Mouse (Mus musculus) heart, postnatal 25 days (tissue): ENCODE data around the gene Btbd8. TPM values are rescaled to one million over a fixed set of nuclear protein-coding genes. Genes with fewer than 3 reads are reported as not detected.

Source experiments
- DNase-seq: peaks from one replicate; pipeline ENCODE4 v3.0.0; 2022; ENCODE audit warnings: low spot score
- intact Hi-C: fragments of 180-260 bp; cut with DNase I; formaldehyde crosslinking; loops from one replicate; pipeline ENCODE4 v1.15.1; 2025
- total RNA-seq, 2 experiments: library from RNA; stranded (reverse); gene quantifications; 2 replicates each; pipeline ENCODE4 v1.2.3; 2021

The Btbd8 gene
- 1 to 10 TPM; 4.4 to 5.4 TPM for total RNA-seq

- intact Hi-C loops, result loop anchor here (5.0 to 10.0 kb wide), 2 partner anchors 80 to 473 kb away; partner anchors contain the start of gene Cdc7
- DNase-seq, result peak; percentile 88
Observed at GRCm38 (mm10) chr5:107437464-107438281, at the start of gene Btbd8. TSS of gene Btbd8 (plus strand) at chr5:107437997.

DNA sequence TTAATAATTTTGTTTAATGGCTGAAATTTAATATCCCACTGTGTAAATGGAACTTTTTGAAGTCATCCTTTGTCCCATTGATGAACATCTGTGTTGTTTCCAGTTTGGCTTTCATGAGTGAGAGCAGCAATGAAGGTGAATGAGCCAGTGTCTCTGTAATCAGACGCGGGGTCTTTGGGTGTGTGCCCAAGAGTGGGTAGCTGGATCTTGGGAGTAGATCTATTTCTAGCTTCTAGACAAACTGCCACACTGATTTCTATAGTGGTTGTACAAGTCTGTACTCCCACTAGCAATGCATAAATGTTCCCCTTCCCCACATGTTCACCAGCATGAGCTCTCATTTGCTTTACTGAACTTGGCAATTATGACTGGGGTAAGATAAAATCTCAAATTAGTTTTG is 48.4 kb upstream of the Btbd8 start:
- intact Hi-C loops, result no loop called here
- DNase-seq, result no peak

DNA sequence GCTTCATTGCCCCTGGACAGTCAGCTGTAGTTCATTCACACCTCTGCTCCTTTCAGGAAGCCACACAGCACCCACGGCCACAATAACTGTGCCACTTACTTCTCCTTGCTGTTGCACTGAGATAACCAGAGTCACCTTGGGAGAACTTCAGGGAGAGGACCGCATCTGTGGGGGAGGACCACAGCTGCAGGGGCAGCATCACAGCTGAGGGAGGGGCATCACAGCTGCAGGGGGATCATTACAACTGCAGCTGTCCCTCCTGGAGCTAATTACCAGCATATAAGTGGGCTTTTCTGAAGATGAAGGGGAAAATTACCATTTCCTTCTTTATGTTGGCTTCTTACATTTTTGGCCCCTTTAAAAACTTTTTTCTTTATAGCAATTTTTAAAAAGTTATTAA is 43.4 kb upstream of the Btbd8 start:
- intact Hi-C loops, result no loop called here
- no peak for DNase-seq

GRCm38 (mm10) chr5:107402436-107402835 is 35.4 kb upstream of the Btbd8 start, which contains the start of gene Ephx4:
TSS of gene Ephx4 (plus strand) at chr5:107402736.
- intact Hi-C loops, result no loop called here
- DNase-seq, result no peak

DNA sequence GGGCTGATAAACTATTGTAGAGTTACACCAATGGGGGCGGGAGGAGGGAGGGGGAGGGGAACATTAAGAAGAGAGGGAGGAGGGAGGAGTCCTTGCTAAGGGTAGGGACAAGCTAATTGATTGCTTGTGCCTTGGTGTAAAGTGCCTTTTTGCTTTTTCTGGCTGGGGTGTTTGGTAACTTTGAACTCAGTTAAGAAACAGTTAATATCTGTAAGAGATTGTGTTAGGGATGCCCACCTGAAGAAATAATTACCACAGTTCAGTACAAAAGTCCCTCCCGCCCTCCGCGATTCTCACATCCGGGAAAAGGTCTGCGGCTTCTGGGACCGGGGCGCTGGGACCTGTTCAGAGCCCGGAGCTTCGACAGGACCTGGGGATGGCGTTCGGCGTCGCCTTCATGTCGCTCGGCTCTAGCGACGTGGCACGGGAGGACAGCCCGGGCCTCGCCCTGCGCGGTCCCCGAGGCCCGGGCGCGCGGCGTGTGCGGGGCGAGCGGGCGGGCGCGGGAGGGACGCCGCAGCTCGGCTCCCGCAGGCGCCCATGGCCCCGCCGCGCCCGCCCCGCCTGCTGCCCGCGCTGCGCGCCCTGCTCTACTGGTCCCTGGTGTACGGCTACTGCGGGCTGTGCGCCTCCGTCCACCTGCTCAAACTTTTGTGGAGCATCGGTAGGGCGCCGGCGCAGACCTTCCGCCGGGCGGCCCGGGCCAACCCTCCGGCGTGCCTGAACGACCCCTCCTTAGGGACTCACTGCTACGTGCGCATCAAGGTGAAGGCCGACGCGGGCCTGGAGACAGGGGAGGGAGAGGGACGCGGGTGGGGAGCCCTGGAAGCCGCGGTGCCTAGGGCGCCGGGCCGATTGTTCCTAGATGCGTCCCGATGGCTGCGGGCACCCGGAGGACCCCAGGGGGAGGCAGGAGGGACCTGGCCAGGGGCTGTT is 34.5 kb upstream of the Btbd8 start:
- intact Hi-C loops, result no loop called here
- no peak for DNase-seq

DNA sequence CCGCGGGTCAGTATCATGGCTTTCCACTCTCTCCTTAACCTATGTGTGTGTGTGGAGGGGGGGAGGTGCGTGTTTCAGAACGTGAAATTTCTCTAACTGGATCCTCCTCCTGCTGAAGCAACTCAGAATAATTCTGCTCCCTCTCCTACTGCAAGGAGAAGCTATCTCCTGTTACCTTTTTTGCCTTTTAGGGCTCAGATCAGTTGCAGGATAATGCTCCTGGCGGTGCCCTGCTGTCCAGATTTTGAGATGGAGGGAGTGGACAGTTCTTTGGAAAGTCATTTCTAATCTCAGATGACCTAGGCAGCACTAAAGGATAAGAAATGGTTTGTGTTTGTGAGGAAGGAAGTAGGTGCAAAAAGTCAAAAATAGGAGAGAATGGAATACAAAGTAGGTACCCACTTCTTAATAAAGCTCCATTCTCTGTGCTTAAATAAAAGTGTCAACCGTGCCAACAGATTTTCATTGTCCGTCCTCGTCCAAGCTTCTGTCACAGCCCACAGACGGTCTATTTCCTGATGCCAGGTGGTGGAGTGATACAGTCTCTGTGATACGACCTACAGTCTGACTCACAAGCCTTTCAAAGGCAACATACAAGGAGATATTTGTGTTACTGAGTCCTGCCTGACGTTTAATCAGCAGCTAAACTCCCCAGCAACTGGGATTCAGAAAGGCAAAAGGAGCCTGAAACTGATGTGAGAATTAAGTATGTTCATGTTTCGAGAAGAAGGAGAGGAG is 33.7 kb upstream of the Btbd8 start:
- intact Hi-C loops, result no loop called here

DNA sequence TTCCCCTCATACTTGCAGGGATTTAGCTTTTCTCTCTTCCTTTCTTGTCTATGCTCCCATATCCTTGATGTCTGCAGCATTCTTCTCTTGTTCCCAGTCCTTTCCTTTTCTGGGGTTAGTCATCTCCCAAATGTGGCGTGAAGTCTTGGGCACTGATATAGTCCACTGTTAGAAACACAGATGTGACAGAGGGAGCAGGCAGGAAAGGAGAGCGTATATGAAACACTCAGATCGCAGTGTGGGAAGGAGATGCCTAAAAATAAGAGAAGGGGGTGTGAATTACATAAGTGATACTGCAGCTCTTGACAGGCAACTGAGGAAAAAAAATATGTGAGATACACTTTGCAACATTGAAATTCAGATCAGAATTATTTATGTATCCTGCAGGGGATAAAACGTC is 32.4 kb upstream of the Btbd8 start:
- no peak for DNase-seq
- intact Hi-C loops, result no loop called here

More for the DNA sequence above, 33.7 kb upstream of the Btbd8 start:
- DNase-seq, result no peak

DNA sequence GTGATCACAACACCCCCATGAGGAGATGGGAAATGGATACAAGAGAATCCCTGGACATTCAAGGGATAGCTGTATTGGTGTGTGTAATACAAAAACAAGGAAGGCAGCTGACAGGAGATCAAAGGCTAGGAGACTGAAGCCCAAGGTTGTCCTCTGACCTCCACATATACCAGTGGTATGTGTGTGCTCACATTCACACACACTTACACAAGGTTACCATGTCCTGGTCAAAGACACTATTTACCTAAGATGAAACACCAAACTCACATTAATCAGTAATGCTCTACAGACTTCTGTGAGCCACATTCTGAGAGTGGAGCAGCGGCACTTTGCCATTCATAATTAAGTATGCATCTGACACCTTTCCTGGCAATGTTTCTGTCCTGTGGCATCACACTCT is 27.5 kb upstream of the Btbd8 start:
- intact Hi-C loops, result no loop called here
- DNase-seq, result no peak

DNA sequence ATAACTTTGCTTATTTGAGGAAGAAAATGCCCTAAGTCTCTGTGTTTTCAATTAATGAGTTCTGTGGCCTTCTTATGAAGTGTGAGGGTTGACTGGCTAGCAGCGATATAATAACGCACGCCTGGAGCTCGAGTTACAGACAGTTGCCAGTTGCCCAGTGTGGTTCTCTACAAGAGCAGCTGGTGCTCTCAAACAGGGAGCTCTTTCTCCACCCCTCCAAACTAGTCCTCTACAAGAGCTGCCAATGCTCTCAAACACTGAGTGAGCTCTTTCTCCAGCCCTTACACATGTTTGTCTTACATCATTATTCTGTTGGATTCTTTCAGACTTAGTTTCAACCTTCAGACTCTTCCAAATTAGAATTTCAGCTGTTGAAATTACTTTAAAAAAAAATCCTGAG is 26.5 kb upstream of the Btbd8 start:
- no peak for DNase-seq
- intact Hi-C loops, result no loop called here

DNA sequence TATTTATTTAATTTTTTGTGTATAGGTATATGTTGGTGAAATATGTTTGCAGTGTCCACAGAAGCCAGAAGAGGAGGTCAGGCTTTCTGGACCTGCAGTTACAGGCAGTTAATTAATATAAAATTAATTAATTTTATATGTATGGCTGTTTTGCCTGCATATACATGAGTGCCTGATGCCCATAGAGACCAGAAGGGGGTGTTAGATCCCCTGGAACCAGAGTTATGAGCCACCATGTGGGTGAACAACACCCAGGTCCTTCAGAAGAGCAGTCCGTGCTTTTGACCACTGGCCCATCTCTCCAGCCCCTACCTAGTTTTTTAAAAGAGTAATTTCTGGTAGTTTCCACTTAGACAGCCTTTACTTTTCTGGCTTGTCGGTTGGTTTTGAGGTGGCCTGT is 25.5 kb upstream of the Btbd8 start:
- intact Hi-C loops, result no loop called here
- no peak for DNase-seq

GRCm38 (mm10) chr5:107415098-107415497 is 22.7 kb upstream of the Btbd8 start:
- no peak for DNase-seq

GRCm38 (mm10) chr5:107421676-107422075 is 16.1 kb upstream of the Btbd8 start:
- intact Hi-C loops, result no loop called here
- DNase-seq, result no peak

More at GRCm38 (mm10) chr5:107415098-107415497, 22.7 kb upstream of the Btbd8 start:
- intact Hi-C loops, result no loop called here

- intact Hi-C loops, result loop anchor here (10.0 kb wide), 1 partner anchor 466 kb away; the partner anchor contains the start of gene Cdc7
- no peak for DNase-seq
Observed at GRCm38 (mm10) chr5:107431249-107431648, 6.5 kb upstream of the Btbd8 start, which contains the start of gene Lpcat2b. TSS of gene Lpcat2b (plus strand) at chr5:107431549.

DNA sequence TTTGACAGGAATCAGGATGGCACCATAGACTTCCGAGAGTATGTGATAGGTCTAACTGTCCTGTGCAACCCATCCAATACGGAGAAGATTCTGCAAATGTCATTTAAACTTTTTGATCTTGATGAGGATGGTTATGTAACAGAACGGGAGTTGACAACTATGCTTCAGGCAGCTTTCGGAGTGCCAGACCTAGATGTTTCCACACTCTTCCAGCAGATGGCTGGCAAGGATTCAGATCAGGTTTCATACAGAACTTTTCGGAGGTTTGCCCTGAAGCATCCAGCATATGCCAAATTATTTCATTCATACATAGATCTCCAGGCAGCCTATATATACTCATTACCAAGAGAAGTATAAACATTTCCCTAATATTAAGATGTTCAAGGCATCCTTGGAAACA is 3.8 kb upstream of the Btbd8 start:
- intact Hi-C loops, result loop anchor here (10.0 kb wide), 1 partner anchor 469 kb away; the partner anchor contains the start of gene Cdc7
- no peak for DNase-seq

DNA sequence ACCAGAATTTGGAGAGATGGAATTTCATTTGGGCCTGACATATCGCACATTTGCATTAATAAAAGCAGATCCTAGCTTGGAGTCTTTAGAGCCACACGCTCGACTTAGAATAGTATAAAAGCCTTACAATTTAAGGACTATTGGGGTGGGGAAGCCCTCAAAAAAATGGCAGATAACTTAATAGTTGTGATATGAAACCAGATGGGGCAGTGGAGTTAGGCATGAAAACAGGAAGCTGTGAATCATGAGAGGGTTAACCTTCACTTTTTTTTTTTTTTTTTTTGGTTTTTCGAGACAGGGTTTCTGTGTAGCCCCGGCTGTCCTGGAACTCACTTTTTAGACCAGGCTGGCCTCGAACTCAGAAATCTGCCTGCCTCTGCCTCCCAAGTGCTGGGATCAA is 1.6 kb upstream of the Btbd8 start:
- intact Hi-C loops, result loop anchor here (5.0 to 10.0 kb wide), 2 partner anchors 79 to 471 kb away; partner anchors contain the start of gene Cdc7
- no peak for DNase-seq

DNA sequence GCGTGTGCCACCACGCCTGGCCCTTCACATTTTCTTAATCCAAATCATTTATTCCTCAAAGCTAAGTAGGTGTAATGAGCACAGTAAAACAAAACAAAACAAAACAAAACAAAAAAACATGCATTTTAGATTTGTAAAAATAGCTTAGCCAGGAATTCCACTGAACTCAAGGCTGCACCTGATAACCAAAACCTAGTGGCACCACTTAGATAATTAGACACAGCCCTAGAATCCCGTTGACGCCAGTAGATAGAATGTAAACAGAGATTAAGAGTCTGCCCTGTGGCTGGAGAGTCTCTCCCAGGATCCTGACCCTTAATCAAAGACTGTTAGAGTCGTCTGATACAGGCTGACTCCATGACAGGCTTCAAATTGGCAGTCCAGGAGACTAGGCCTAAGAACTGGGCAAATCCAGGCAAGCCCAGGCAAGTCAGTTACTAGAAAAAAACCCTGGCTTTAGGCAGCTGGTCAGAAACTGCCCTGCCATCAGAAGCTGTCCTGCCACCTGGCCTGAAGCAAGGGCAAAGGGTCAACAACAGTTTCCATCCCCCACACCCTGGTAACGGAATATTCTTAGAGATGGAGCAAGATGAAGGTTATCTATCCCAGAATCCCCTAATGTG is 1.1 kb upstream of the Btbd8 start:
- intact Hi-C loops, result loop anchor here (5.0 to 10.0 kb wide), 2 partner anchors 79 to 472 kb away; partner anchors contain the start of gene Cdc7
- no peak for DNase-seq

GRCm38 (mm10) chr5:107438353-107438752 is 556 bp downstream of the Btbd8 start:
- intact Hi-C loops, result loop anchor here (5.0 to 10.0 kb wide), 2 partner anchors 81 to 474 kb away; partner anchors contain the start of gene Cdc7
- no peak for DNase-seq

DNA sequence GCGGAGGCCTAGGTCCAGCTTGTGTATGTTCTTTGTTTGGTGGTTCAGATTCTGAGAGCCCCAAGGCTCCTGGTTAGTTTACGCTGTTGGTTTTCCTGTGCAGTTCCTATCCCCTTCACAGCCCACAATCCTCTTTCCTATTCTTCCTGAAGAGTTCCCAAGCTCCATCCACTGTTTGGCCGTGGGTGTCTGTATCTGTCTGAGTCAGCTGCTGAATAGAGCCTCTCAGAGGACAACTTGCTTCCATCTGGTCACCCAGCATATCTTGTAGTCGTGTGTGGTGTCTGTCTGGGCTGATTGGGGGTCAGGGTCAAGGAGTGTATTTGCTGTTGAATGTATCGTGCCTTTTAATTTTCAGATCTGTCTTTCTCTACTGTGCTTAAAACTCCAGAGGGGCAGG is 4.1 kb downstream of the Btbd8 start:
- intact Hi-C loops, result no loop called here
- DNase-seq, result no peak

DNA sequence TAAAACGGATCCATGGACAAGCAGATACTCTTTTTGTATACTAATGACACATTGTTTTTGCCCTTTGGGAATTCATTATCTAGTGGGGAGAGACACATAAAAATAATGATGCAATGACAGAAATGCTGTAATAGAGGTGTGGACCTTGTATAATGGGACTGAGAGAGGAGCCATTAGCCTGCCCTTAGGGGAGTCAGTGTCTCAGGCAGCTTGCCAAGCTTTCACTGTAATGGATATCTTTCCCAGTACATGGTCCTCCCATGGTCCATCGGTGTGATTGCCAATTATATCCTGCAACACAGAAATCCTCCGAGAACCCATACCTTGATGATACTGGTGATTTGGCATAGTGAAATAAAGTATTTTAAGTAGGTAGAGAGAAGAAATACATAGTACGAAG is 6.5 kb downstream of the Btbd8 start:
- DNase-seq, result no peak
- intact Hi-C loops, result no loop called here
